Mouse (Mus musculus): ENCODE data around the gene 4930426L09Rik.
"Not testable (repeated sequence)": the region's sequence is repeated elsewhere in the genome, so short reads cannot be mapped to it uniquely, and the experiment has no call there.

Gene 4930426L09Rik

DNA sequence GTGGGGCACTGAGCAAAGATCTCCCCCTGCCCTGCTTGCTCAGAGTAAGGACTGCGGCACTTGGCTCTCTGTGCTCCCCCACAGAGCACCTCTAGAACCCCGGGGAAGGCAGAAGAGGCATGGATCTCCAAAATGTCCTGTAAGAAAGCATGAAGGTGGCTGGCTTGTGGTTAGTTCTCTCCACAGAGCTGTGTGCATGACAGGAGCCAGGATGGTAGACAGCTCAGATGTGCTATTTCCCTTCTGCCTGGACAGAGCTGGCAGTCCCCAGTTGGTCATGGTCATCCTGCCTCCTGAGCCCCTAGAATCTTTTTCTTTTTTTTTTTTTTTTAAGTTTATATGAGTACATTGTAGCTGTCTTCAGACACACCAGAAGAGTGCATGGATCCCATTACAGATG is 27.7 kb upstream of the 4930426L09Rik start:
- DNase-seq (ENCODE audit: low spot score in 2 of 2), result no peak

DNA sequence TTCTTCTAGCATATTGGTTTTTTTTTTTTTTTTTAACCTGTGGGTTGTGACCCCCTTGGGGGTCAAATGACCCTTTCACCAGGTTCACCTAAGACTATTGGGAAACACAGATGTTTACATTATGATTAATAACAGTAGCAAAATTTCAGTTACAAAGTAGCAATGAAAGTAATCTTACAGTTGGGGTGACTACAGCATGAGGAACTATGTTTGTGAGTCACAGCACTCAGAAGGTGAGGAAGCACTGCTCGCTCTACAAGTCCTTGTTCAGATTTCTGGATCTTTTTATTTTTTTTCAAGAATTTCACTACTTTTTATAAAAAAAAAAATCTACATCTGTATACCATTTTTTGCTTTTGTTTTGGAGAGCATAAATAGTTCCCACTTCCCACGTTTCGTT is 26.6 kb upstream of the 4930426L09Rik start:
- no peak for DNase-seq (ENCODE audit: low spot score in 2 of 2)

DNA sequence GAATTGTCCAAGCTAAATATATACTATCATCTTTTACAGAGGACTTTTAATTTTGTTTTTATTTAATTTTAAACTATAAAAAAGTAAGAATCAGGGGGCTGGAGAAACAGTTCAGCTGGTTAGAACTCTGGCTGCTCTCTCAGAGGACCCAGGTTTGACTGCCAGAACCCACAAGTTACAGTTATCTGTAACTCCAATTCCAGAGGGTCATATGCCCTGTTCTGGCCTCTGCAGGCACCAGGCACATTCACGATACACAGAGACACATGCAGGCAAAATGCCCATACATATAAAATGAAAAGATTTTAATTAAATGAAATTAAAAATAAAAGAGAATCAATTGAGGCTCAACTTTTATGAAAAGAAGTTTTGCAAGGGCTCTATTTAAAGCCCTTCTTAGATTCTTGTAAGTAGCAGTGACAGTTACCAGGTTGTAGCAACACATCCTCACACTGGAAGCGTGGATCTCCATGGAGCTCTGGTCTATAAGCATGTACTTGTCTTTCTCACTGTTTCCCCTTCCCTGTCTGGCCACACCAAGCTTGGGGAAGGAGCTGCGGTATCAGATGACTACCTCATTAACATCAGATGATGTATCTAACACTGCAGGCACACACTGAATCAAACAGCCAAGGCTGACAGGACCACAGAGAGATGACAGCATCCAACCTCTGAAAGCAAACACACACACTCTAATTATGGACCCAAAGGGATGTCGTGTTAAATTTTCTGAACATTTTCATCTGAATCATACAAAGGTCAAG is 23.1 kb upstream of the 4930426L09Rik start:
- no peak for DNase-seq (ENCODE audit: low spot score in 2 of 2)

DNA sequence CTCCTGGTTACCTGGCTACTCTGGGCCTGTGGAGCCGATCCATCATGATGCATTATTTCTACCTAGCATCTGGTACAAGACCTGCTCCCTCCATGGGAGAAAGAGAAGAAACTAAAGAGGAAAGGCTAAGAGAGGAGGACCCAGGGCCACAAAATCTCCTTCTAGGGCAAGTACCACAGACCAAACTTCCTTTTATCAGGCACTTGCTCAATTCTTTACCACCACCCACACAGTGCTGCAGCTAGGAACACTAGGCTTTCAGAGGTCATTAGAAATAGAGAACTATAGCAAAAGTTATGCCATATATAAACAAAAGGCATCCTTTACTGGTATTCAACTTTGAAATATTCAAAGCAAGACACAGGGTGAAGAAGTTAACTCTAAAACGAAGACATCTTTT is 22.0 kb upstream of the 4930426L09Rik start:
- no peak for DNase-seq (ENCODE audit: low spot score in 2 of 2)

- DNase-seq (ENCODE audit: low spot score in 2 of 2), result no peak
Measured at GRCm38 (mm10) chr2:18977201-18977805, 20.8 kb upstream of the 4930426L09Rik start.

- DNase-seq (ENCODE audit: low spot score in 2 of 2), result no peak
Measured at GRCm38 (mm10) chr2:18979046-18979445, 19.1 kb upstream of the 4930426L09Rik start.

DNA sequence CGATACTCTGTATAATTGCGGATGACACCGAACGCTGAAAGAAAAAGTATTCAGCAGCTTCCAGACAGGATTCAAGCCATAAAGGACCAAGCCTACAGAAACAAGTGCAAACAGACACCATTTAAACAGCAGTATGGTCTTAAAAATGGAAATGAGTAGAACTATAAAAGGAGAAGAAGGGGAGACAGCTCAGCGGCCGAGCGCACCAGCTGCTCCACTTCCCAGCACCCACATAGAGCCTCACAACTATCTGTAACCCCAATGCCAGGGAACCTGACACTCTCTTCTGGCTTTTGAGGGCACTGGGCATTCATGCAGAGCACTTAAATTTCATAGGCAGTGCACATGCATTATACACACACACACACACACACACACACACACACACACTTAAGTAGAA is 18.5 kb upstream of the 4930426L09Rik start:
- DNase-seq (ENCODE audit: low spot score in 2 of 2), result no peak

DNA sequence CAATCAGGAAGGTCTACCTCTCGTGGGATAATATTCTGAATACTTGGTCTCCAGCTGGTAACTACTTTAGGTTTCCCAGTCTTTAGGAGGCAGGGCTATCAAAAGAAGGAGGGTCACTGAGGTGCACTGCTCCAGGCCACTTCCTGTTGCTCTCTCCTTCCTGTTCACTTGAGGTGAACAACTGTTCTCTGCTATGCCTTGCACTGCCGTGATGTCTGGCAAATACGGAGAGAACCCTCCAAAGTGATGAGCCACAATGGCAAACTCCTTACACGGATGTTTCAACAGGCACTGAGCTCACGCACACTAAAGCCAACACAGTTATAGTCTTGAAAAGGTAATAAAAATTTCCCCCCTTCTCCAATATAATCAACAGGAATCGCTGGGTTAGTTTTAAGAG is 15.6 kb upstream of the 4930426L09Rik start:
- DNase-seq (ENCODE audit: low spot score in 2 of 2), result no peak

DNA sequence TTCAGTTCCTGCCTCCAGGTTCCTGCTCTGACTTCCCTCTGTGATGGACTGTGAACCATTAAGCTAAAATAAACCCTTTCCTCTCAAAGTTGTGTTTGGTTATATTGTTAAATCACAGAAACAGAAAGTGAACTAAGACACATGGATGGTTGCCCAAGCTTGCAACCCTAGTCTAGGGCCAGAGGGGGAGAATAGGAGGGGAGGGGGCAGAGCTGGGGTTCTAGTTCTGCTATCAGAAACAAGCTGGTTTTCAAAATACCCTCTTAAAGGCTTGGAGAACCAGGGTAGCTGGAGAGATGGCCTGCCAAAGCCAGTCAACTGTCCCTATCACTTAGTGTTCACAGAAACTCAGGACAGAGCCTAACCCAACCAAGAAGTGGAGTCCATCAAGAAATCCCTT is 14.6 kb upstream of the 4930426L09Rik start:
- DNase-seq (ENCODE audit: low spot score in 2 of 2), result no peak

DNA sequence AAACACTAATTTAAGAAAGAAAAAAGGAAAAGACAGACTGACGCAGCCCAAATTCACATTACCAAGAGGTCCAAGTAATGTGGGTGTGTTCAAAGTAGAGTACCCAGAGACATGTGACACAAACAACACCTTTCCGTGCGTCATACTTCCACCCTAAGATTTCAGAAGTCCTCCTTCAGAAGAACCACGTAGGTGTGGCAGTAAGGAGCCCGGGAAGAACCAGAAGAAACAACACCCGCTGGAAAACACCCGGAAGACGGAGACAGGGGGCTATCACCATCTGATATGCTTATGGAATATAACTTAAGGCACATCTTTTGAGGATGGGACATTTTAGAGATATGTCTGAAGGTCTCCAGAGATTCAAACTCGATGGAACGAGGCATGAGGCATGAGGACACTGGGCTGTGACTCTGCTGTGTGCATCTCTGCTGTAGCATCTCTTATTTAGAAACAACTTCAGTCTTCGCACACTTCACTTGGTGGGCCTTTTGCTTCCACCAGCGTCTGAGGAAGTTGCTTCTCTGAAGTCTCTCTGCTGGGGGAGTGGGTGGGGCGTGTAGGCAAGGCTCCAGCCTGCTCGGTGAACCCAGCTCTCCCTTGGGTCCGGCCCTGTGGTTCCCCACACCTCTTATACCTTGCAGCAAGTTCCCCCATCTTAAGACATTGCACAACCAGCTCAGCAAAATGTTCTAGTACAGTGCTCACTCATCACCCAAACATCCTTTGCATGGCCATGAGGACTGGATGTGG is 13.9 kb upstream of the 4930426L09Rik start:
- peak in 1 of 2 experiments; percentile 12 for DNase-seq (ENCODE audit: low spot score in 2 of 2)

DNA sequence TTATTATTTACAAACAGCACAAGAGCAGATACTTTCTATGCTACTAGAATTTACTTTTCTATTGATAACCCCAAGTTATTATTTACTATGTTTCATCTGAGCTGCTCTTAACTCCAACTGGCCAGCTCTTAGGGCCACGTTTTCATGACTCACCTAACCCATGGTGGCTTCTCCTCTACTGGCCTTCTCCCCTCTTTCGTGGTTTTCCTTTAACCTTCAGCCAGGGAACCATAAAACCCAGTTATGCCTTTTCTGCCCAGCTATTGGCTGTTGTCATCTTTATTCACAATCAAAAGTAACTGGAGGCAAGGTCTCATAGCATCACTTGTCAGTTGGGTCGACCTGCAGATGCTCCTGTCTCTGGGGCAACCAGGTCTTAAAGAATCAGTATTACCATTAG is 12.6 kb upstream of the 4930426L09Rik start:
- DNase-seq (ENCODE audit: low spot score in 2 of 2), result no peak

DNA sequence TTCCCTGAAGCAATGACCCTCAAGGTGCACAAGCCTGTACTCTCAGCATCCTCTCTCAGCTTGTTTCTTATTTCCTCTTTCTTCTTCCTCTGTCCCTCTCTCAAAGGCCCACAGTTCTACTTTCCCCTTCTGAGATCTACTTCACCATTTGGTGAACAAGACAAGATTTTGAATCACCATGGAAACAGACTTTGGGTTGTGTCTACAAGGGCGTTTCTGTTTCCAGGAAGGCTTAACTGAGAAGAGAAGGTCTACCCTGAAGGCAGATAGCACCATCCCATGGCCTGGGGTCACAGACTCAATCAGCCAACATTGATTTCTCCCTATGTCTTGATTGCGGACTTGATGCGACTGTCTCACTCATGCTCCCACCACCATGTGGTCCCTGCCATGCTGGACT is 9.3 kb upstream of the 4930426L09Rik start:
- no peak for DNase-seq (ENCODE audit: low spot score in 2 of 2)

- no peak for DNase-seq (ENCODE audit: low spot score in 2 of 2)
Measured at GRCm38 (mm10) chr2:18992512-18993510, 5.3 kb upstream of the 4930426L09Rik start.

GRCm38 (mm10) chr2:18996451-18997211 is 1.5 kb upstream of the 4930426L09Rik start:
- DNase-seq (ENCODE audit: low spot score in 2 of 2), result peak in 1 of 2 experiments; percentile 14

DNA sequence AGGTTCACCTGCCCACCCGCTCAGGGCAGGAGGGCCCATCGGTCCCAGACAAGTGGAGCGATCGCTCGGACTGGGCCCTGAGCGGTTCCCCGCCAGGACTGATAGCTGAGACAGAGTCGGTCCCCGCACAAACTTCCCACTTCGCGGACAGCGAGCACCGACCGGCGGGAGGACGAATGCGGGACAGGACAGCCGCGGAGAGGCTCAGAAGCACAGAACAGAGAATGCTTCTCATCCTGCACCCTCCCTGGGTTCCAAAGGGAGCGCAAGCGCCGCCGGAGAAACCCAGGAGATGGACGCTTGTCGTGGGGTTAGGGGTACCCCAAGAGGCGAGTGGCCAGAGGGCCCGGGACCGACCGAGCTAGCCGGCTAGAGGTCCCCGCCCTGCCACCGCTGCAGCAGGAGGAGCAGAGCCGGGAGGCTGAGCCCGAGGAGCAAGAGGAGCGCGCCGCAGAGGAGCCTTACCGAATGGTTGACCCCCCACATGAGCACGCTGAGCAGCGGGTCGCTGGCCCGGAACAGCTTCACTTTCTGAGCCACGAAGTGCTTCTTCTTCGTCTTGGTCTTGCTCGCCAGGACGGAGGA is 664 bp upstream of the 4930426L09Rik start:
- DNase-seq (ENCODE audit: low spot score in 2 of 2), result peak in 1 of 2 experiments; percentile 40

DNA sequence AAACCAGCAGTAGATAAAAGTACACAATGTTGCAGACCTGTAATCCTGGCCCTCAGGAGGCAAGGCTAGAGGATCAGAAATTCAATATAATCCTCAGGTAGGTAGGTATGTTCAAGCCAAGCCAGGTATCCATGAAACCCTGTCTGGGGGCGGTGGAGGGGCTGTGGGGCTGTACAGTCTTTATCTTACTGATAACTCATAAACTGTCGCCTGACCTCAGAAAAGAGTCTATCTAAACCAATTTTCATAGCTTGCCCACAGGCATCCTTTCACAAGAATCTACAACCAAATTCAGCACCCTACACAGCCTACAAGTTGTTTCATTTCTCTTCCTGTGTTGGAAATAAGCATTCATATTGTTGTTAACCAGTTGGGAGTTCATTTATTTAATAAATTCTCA is 1.3 kb downstream of the 4930426L09Rik start:
- no peak for DNase-seq (ENCODE audit: low spot score in 2 of 2)

DNA sequence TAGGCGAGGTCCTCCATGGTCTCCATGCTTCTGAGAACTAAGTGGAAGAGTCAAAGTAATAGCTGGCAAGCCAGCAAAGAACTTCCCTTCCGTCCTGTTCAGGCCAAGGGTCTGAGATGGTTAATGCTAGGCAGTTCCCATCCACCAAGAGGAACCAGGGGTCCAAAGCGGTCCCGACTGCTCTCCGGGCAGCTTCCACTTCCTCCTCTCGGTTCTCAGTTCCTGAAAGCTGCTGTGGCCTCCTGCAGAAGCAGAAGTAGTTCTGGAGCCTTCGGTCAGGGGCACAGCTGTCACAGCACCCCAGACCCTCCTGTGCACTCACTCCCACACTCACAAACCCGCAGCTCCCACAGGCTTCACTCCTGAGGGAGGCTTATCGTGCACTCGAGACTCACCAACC is 6.7 kb downstream of the 4930426L09Rik start:
- peak in 1 of 2 experiments; percentile 18 for DNase-seq (ENCODE audit: low spot score in 2 of 2)

GRCm38 (mm10) chr2:19006124-19006523 is 8.0 kb downstream of the 4930426L09Rik start:
- DNase-seq (ENCODE audit: low spot score in 2 of 2), result no peak

DNA sequence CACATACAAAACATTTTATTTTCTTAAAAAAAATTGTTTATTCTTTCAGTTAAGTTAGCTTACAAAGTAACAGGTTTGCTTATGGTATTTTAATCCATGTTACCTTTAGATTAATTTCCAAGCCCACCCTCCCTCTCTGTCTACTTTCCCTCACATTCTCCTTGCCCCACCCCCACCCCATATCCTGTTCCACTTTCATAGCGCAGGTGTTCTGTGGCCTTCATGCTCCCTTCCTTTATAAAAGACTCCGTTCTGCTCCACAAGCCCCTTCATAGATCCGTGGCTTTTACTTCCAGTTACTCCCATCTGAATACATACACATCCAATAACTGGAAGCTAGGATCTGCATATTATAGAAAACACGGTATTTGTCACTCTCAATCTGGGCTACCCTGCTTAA is 9.4 kb downstream of the 4930426L09Rik start:
- no peak for DNase-seq (ENCODE audit: low spot score in 2 of 2)

GRCm38 (mm10) chr2:19010541-19010940 is 12.4 kb downstream of the 4930426L09Rik start:
- DNase-seq (ENCODE audit: low spot score in 2 of 2), result not testable (repeated sequence)
